Mouse (Mus musculus) layer of hippocampus, adult 11-12 months (tissue): ENCODE measurements at regions not wholly inside any gene's neighbourhood (a gene's known extent, or its start where the extent isn't known, plus 50 kb on each side); places are given as distances from the start of the nearest gene placed in this dataset.

Experiments
- DNase-seq: peaks from one replicate; pipeline ENCODE4 v3.0.0; 2022; ENCODE audit warnings: low spot score

GRCm38 (mm10) chr2:47263690-47264089 is 1550.2 kb upstream of the Acvr2a start:
- no peak for DNase-seq

- DNase-seq = no peak
These were observed 1548.0 kb upstream of the Acvr2a start for GRCm38 (mm10) chr2:47265901-47266300.

- DNase-seq = peak; percentile 8
These were observed 1518.4 kb upstream of the Acvr2a start for GRCm38 (mm10) chr2:47295546-47295945.

DNA sequence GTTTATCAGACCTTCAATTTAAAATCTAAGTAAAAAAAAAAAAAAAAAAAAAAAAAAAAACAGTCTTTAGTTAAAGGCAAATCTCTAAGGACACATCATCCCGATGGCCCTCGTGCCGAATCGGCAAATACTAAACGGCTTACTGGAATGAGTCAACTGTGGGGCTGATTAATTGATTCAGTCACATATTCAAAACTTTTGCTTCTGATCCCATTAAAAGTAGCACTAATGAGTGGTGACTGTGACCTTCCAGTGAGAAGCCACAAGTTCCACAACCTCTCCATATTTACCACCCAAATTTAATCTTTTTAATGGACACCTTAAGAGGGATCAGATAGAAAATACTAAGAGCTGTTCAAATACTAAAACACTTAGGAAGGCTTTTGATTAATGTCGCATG is 1511.9 kb upstream of the Acvr2a start:
- no peak for DNase-seq

DNA sequence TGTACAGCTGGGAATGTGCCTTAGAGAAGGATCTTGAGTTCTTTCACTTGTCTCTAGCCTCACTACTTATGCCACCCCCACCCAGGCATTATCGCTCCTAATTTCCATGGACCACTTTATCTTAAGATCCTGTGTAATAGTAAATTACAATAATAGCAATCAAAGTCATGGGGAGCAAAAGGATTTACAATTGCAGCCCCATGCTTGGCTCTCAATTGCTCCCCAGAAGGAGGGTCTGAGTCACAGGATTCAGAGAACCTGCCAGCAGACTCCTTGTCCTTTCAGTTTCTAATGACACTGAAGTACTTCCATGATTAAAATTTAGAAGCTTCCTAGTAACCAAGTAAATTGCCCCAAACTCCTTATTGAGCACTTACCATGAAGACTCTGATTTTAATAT is 1483.3 kb upstream of the Acvr2a start:
- DNase-seq = no peak

GRCm38 (mm10) chr2:47334406-47335113 is 1479.3 kb upstream of the Acvr2a start:
- DNase-seq = no peak

DNA sequence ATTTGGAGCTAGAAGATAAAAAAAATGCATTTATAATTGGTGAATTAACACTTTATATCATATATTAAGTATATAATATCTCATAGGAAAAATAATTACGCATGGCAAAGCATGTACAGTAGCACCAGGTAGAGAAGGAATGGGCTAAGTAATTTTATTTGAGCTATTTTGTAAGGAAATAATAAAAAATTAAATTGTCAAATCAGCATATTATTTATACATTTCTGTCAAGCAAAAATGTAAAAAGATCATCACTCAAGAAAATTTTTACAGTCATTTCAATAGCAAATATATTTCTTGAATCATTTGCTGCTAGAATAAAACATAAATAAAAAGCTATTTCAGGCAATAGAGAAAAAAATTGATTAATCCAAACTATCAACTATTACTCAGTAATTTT is 1450.4 kb upstream of the Acvr2a start:
- DNase-seq = no peak

DNA sequence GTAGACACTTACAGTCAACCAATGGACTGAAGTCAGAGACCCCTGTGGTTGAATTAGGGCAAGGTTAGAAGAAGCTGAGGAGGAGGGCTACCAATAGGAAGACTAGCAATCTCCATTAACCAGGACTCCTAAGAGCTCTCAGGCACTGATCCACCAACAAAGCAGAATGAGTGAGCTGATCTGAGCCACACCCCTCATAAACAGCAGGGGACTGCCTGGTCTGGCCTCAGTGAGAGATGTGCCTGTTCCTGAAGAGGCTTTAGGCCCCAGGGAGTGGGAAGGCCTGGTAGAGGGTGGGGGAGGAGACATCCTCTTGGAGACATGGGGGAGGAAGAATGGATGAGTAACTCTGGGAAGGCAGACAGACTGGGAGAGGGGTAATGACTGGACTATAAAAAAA is 1445.6 kb upstream of the Acvr2a start:
- no peak for DNase-seq
